Mouse (Mus musculus) adrenal gland, postnatal 10 days (tissue): ENCODE measurements around the gene Il27ra. TPM values are rescaled to one million over a fixed set of nuclear protein-coding genes. Genes with fewer than 3 reads are reported as not detected.
A peak's percentile ranks its signal among the peaks of the same experiment; 100 is the strongest.

Experiments used
- DNase-seq: peaks from one replicate; pipeline ENCODE4 v3.0.0; 2021; ENCODE audit warnings: mixed read lengths
- long read RNA-seq, 2 experiments: library from polyadenylated mRNA; stranded (forward); transcript quantifications; one replicate each; pipeline ENCODE4 v2.0.0; 2021
- total RNA-seq, 2 experiments: library from RNA; stranded (reverse); gene quantifications; 2 replicates each; pipeline ENCODE4 v1.2.3; 2021

The Il27ra gene
- total RNA-seq = 1 to 10 TPM; 5.3 to 6.9 TPM
- long read RNA-seq, experiment 1, transcript Il27ra-201 (14 exons, 2,664 nt) = major isoform, 11 of 14 reads
- long read RNA-seq, experiment 1, partial matches to known transcripts = 0 of 14 reads
- long read RNA-seq, experiment 1, other reads (novel, unspliced or antisense) = 3 of 14 reads
- long read RNA-seq, experiment 2, transcript Il27ra-201 (14 exons, 2,664 nt) = major isoform, 6 of 7 reads
- long read RNA-seq, experiment 2, partial matches to known transcripts = 0 of 7 reads
- long read RNA-seq, experiment 2, other reads (novel, unspliced or antisense) = 1 of 7 reads

DNA sequence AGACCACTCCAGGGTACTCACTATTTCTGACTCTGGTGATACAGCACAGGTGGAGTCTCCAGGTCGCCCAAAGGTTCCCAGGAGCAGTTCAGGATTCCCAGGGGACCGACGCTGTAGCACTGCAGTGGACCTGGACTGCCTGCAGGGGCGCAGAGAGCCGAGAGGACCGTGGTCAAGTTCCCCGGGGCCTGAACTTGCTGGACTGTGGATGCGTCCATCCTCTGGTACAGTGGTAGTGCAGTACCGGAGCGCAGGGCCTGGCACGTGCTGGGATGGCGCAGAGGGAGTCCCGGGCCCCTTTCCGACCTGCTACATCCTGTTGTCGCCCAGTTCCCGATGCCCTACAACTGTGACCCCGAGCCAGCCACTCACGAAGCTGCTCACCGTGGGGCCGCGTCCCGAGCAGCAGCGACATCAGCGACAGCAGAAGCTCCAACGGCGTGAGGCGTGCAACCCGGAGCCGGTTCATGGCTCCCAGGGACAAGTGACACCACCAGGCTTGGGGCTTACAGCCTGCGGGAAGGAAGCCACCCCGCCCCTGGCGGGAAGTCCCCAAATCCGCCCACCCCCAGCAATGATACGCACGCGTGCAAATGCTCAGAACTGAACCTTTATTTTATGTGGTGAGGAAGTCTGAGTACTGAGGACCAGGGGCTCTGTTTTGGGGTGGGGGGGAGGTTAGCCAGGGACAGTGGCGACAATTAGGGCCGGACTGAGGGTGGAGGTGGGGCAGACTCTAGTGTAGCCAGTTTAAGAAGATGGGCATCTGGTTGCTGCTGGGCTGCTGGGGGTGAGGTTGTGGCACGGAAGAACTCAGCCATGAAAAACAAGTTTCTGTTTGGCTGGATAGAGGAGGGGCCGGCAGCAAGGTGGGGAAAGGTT is at the start of gene Il27ra:
Il27ra (minus strand) TSS at position 524 of the 882 bp plus-strand sequence.
- DNase-seq = peak; percentile 79

DNA sequence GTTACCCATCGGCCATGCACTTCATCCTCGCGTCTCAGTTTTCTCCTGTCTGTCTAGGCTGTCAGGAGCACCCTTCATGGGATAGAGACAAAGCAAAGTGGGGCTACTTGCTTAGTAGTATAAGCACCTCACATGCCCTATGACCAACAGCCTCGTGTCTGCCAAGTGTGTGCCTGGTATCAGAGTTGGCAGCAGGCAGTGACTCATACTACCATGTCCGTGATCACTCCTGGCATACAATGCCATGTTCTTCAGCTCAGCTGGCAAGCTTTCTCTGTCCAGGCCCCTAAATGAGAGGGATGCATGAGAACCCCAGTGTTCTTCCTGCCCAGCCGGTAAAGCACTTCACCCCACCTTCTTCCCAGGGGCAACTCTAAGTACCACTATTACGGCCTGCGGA is 48.2 kb upstream of the Il27ra start:
- DNase-seq = peak; percentile 59

GRCm38 (mm10) chr8:84089277-84089676 is 46.9 kb upstream of the Il27ra start:
- DNase-seq = no peak

DNA sequence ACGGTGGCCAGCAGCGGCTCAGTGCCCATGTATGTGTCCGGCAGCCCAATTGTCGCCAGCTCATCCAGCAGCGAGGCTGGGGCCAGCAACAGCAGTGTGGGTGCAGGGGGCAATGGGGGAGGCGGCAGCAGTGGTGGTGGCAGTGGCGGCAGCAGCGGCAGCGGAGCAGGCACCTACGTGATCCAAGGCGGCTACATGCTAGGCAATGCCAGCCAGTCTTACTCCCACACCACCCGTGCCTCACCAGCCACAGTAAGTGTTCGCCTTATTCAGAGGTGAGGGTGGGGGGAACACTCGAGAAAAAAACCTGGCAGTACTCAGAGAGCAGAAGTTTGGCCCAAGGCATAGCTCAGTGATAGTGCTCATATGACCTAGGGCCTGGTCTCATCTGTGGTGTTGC is 45.4 kb upstream of the Il27ra start:
- DNase-seq = no peak

DNA sequence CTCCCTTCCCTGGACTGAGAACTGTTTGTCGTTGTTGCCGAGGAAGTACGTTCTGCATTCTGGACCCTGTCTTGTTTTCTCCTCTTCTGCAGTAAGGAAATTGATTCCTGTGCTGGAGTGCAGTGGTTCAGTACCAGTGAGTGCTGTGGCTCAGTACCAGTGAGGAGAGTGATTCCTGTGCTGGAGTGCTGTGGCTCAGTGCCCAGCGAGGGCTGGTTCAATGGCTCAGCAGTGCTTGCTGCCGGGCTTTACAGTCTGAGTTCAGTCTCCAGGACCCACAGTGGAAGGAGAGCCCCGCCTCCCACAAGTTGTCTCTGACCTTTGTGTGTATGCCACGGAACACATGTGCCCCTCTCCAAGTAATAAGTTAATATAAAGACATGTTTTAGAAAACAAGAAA is 44.8 kb upstream of the Il27ra start:
- no peak for DNase-seq

DNA sequence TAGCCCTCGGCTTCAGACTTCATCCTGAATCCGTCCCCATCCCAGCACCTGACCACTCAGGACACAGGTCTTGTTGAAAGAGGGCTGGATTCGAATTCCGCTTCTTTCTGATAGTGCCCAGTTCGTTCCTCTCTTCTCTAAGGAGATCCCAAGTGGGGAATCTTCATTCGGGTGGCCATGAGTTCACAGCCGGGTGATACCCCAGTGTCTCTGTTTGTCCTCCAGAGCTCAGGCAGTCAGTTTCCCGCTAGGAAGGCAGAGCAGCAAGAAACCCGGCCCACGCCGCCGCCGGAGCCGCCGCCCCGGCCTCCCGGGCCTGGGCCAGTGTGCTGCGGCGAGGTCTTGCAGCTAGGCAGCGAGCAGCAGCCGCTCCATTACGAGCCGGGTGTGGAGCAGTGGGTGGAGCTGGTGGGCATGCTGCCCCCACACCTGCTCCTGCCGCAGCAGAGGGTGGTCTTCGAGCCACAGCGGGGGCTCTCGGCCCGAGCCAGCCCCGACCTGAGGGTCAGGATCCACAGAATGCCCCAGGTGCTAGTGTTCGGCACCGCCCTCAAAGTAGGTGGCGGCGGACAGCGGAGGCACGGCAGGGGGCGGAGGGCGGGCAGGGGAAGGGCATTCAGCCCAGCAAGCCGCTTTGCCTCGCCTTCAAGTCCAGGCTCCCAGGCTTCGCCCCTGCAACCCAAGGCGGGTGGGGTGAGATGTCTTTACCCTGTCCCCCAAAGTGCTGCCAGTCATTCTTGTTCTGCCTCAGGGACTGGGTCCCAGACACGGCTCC is 42.1 kb upstream of the Il27ra start:
- DNase-seq = no peak

DNA sequence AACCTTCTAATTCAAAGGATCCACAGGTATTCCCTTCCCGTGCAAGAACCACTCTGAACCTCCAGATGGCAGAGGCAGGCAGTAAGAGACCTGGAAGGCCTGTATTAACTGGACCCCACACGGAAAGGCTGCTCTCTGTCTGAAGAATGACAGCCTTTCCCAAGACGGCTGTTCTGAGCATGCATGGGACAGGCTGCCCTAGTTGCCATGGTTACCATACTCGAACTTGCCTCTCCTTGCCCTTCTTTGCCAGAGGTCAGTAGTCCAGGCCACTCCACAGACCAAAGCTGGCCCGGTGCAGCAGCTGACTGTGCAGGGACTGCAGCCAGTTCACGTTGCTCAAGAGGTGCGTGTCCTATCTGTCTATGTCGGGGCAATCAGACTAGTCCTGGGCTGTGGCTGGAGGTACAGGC is 41.4 kb upstream of the Il27ra start:
- DNase-seq = peak; percentile 74

- no peak for DNase-seq
These were observed 36.8 kb upstream of the Il27ra start for GRCm38 (mm10) chr8:84079206-84079605.

- no peak for DNase-seq
These were observed 34.5 kb upstream of the Il27ra start for GRCm38 (mm10) chr8:84076849-84077248.

- no peak for DNase-seq
These were observed 34.0 kb upstream of the Il27ra start for GRCm38 (mm10) chr8:84076412-84076811.

- no peak for DNase-seq
These were observed 31.0 kb upstream of the Il27ra start for GRCm38 (mm10) chr8:84073230-84073976.

DNA sequence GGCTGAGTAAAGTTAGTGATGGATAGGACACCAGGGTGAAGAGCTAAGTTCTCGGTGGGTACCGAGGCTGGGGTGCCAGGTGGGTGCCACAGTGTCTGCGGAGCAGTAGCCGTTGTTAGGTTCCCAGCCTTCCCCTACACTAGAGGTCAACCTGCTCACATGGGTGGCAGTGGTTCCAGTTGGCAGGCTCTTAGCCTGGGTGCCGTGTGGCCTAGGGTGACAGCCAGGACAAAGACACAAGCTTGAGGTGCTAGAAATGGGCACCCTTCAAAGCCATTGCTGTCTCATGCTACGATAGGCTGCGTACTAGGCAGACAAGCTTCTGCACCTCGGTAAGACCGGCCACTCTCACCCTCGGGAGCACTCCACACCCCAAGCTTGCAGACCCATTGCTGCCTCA is 29.9 kb upstream of the Il27ra start:
- DNase-seq = peak; percentile 43

DNA sequence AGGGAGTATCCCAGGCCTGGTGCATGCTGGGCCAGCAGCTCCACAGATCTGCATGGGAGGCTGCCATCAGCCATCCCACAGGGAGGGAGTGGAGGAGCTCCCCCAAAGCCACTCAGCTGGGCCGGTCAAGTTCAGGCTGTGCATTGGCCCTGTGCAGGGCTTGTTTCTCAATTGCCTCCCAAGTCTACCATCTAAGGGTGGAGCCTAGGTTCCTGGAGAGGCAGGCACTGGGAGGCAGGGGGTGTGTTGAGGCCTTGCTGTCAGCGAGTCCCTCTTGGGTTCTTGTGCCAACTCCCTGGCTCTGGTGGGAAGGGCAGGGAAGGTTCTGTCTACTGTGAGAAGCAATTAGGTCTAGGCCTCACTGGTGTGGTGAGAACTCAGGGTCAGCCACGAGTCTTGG is 29.5 kb upstream of the Il27ra start:
- DNase-seq = peak; percentile 50

GRCm38 (mm10) chr8:84070667-84071066 is 28.3 kb upstream of the Il27ra start:
- no peak for DNase-seq

GRCm38 (mm10) chr8:84070241-84070640 is 27.9 kb upstream of the Il27ra start:
- DNase-seq = no peak

- no peak for DNase-seq
These were observed 27.4 kb upstream of the Il27ra start for GRCm38 (mm10) chr8:84069750-84070149.

- DNase-seq = no peak
These were observed 26.8 kb upstream of the Il27ra start for GRCm38 (mm10) chr8:84069169-84069568.

- peak; percentile 37 for DNase-seq
These were observed 26.1 kb upstream of the Il27ra start for GRCm38 (mm10) chr8:84068316-84069035.

- no peak for DNase-seq
These were observed 25.5 kb upstream of the Il27ra start for GRCm38 (mm10) chr8:84067911-84068310.

DNA sequence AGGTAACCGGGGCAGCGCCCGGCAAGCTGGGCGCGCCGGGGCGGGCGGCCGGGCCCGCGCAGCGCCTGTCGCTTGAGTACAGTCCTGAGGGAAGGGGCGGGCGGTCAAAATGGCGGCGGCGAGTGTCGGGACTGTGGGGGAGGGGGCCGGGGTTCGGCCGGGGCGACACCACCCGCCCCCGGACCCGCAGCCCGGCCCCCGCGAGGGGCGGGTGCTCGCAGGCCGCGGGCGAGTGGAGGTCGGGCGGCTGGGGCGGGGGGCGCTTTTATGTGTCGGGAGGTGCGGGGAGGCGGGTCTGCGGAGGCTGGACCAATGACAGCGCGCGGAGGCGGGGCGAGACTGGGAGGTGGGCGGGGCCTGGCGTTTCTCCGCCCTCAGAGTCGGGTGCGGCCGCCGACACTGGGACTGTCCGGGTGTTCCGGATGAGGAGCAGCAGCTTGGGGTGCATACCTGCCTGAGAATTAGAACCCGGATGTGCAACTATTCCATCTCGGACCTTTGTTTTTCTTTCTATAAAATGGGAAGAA is 24.7 kb upstream of the Il27ra start:
- peak; percentile 99 for DNase-seq
